Mouse (Mus musculus) neural tube, embryonic 13.5 days (tissue): ENCODE measurements at regions not wholly inside any gene's neighbourhood (a gene's known extent, or its start where the extent isn't known, plus 50 kb on each side); places are given as distances from the start of the nearest gene placed in this dataset.

ENCODE experiments used
- ATAC-seq: fragments of 200-750 bp; cut with Nextera tagmentation; 2 replicates; pipeline ENCODE4 v1.8.0; 2017; ENCODE audit warnings: low read depth, mild to moderate bottlenecking, moderate TSS enrichment, moderate library complexity
- H3K27ac ChIP-seq: fragments of 300-500 bp; sonication (generic); replicated peaks from 2 replicates; pipeline ENCODE4 v1.5.1; 2015; ENCODE audit warnings: moderate library complexity, mild to moderate bottlenecking, inconsistent platforms
- H3K27me3 ChIP-seq: fragments of 300-500 bp; sonication (generic); 2 replicates; pipeline ENCODE4 v1.6.1; 2015; ENCODE audit warnings: mild to moderate bottlenecking, inconsistent platforms
- H3K36me3 ChIP-seq: fragments of 300-500 bp; sonication (generic); 2 replicates; pipeline ENCODE4 v1.6.1; 2015; ENCODE audit warnings: mild to moderate bottlenecking, inconsistent platforms
- H3K4me1 ChIP-seq: fragments of 300-500 bp; sonication (generic); replicated peaks from 2 replicates; pipeline ENCODE4 v1.6.1; 2015; ENCODE audit warnings: inconsistent platforms
- H3K4me2 ChIP-seq: fragments of 300-500 bp; sonication (generic); 2 replicates; pipeline ENCODE4 v1.6.1; 2015; ENCODE audit warnings: inconsistent platforms, mild to moderate bottlenecking, moderate library complexity
- H3K4me3 ChIP-seq: fragments of 300-500 bp; sonication (generic); 2 replicates; pipeline ENCODE4 v1.5.1; 2015; ENCODE audit warnings: mild to moderate bottlenecking, inconsistent platforms
- H3K9ac ChIP-seq: fragments of 300-500 bp; sonication (generic); 2 replicates; pipeline ENCODE4 v1.6.1; 2015; ENCODE audit warnings: moderate library complexity, mild to moderate bottlenecking, inconsistent platforms
- H3K9me3 ChIP-seq: fragments of 300-500 bp; sonication (generic); 2 replicates; pipeline ENCODE4 v1.6.1; 2016; ENCODE audit warnings: inconsistent platforms
- WGBS: fragments of 180-500 bp; shearing (Covaris S2); methylation state at CpG from one replicate; pipeline ENCODE4 v1.1.7; 2015; 5-methylcytosine and 5-hydroxymethylcytosine counted together
- microRNA counts: library from miRNA; unstranded; fragments of <30 nt; microRNA quantifications from one replicate; lab custom pipeline; 2016
- microRNA-seq: library from miRNA; unstranded; fragments of <30 nt; microRNA quantifications from one replicate; pipeline ENCODE4, GENCODE M21; 2016

DNA sequence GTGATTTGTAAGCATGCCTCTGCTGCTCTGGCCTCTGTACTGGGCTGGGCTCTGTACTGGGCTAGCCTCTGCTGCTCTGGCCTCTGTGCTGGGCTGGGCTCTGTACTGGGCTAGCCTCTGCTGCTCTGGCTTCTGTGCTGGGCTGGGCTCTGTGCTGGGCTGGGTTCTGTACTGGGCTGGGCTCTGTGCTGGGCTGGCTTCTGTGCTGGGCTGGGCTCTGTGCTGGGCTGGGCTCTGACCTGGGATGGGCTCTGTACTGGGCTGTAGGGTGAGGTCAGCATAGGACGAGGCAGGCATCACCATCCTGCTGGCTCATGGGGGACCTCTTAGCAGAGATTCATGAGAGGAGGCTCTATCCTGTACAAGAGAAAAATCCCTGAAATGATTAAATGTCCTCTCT, 52.8 kb upstream of the Camk1g start:
- Histone ChIP-seq H3K36me3 (no peaks in the 10 kb centered on the region), H3K27me3 (no peaks in the 10 kb centered on the region), H3K27ac (no peak overlapping the region), H3K4me1 (peaks cover 32% of the 10 kb centered on the region), H3K4me3 (no peak overlapping the region), H3K4me2 (no peak overlapping the region), H3K9me3 (no peaks in the 10 kb centered on the region), H3K9ac (no peak overlapping the region)
- peak; percentile 25; the same call in 1 of the 2 replicates for ATAC-seq
- 69% methylated on average over 1 of the region's 1 CpGs for WGBS

DNA sequence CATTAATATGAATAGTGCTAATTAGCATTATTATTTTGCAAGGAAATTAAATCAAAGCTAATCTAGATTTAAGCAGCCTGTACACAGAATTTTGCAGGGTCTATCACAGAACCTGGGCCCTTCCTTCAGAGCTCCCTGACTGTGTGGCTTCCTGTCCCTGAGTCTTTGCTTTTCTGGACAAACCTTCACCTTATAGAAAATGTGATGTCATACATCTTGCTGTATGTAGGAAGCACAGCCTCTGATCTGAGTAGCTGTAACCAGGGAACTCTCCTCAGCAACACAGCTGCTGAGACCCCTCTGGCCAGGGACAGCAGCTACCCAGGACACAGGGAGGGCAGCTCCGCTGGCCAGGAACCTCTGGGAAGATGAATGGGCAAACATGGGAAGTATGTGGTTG, 51.7 kb upstream of the Camk1g start:
- no peak overlapping the region for H3K4me2 ChIP-seq
- no peak overlapping the region for H3K9ac ChIP-seq
- no peak overlapping the region for H3K27ac ChIP-seq
- no peaks in the 10 kb centered on the region for H3K9me3 ChIP-seq
- no peaks in the 10 kb centered on the region for H3K36me3 ChIP-seq
- 80% methylated on average over 1 of the region's 1 CpGs for WGBS
- 0 out of 2 replicates have a peak, but pooled peaks cover 5% of the 10 kb centered on the region for H3K27me3 ChIP-seq
- ATAC-seq: no peak
- H3K4me1 ChIP-seq: peaks cover 32% of the 10 kb centered on the region
- H3K4me3 ChIP-seq: no peak overlapping the region

GRCm38 (mm10) chr1:193421414-193421813, 51.3 kb upstream of the Camk1g start:
- no peak overlapping the region for H3K27ac ChIP-seq
- H3K4me2 ChIP-seq: no peak overlapping the region
- 0 out of 2 replicates have a peak, but pooled peaks cover 5% of the 10 kb centered on the region for H3K27me3 ChIP-seq
- peaks cover 32% of the 10 kb centered on the region for H3K4me1 ChIP-seq
- H3K9ac ChIP-seq: no peak overlapping the region
- no peak overlapping the region for H3K4me3 ChIP-seq
- H3K36me3 ChIP-seq: no peaks in the 10 kb centered on the region
- no peaks in the 10 kb centered on the region for H3K9me3 ChIP-seq
- ATAC-seq: no peak

MicroRNA genes in the stretch of these regions (microRNA counts, 519-probe panel; counts per million panel counts)
- microRNA mmu-miR-205 (lab: Ali Mortazavi, UCI): 3,054 counts per million, percentile 34 among the panel's probes with 10 or more counts

Small RNA genes lying in the stretch of these regions (microRNA-seq; reads per million reads assigned to microRNA genes)
- 41.8 reads per million, percentile 44 among the genes with 10 or more reads in this experiment for gene Mir205
